Mouse (Mus musculus): ENCODE results near the gene Qrich2. TPM values are rescaled to one million over a fixed set of nuclear protein-coding genes. Genes with fewer than 3 reads are reported as not detected.

Gene Qrich2
- total and polyA plus RNA-seq, 3 experiments: 0.11 TPM; not detected in 2

DNA sequence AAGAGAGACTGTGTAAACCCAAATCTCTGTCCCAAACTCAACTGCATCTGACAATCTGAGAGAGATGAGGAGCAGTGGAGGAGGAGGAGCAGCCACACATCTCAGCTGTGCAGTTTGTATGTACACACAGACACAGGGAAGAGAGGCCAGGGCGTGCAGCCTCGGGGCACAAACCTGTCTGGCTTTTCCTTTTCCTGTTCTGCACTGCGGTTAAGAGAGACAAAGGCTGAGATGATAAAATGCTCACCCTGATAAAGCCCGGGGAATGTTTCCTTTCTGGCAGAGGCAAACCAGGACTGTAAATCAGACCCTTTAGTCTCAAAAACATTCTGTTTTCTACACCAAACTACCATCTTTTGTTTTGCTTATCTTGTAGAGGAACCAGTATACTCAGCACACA is 65.5 kb downstream of the Qrich2 start (continued):
- TF ChIP-seq HCFC1 (IDR thresholded peaks at IDR 0.05; ENCODE audit: low read depth, low read length): no peak

DNA sequence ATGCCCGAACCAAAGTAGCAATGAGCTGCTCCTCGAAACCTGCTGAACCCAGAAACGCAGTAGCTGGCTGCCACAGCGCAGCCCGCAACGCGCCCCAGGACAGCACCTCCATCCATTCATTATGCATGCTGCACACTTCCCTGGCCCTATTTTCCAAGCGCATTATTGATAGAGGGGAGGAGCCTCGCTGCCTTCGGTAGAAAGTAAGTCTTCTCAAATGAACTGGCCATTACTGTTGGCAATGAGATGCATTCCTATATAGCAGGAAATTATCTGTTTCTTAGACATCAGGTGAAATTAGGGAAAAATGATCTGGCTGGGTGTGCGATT is 67.7 kb downstream of the Qrich2 start:
- DNase-seq (ENCODE audit: low read depth, low spot score): no peak
- no peaks in the 10 kb centered on the region for H3K27me3 ChIP-seq (ENCODE audit: control insufficient read depth in 1 of 2, insufficient read depth in 2 of 2, low read length in 2 of 2)
- no peaks in the 10 kb centered on the region for H3K79me2 ChIP-seq (ENCODE audit: control insufficient read depth, insufficient read depth, low read length, poor library complexity)
- H3K27ac ChIP-seq (ENCODE audit: control insufficient read depth, low read depth, low read length): no peak overlapping the region
- peaks cover 21% of the 10 kb centered on the region in 2 experiments for H3K4me1 ChIP-seq (ENCODE audit: control insufficient read depth in 1 of 2, insufficient read depth in 2 of 2, low read length in 2 of 2)
- H3K36me3 ChIP-seq (ENCODE audit: control insufficient read depth in 1 of 2, insufficient read depth in 2 of 2, low read length in 2 of 2): peaks cover 0 to 25% of the 10 kb centered on the region in 2 experiments; a peak in 2 of 4 replicates
- no peak overlapping the region for H3K9ac ChIP-seq (ENCODE audit: control insufficient read depth, low read depth, low read length, poor library complexity, severe bottlenecking)
- no peak overlapping the region for H3K4me3 ChIP-seq (ENCODE audit: control insufficient read depth in 1 of 2, insufficient read depth in 1 of 2, low read depth in 2 of 2, low read length in 2 of 2)
- TF ChIP-seq SMC3 (IDR thresholded peaks at IDR 0.05; ENCODE audit: low read depth, low read length) (no peak), BHLHE40 (IDR thresholded peaks at IDR 0.05; ENCODE audit: borderline replicate concordance, low read depth, low read length) (no peak), RAD21 (IDR thresholded peaks at IDR 0.05; ENCODE audit: low read depth, low read length) (no peak), ZMIZ1 (IDR thresholded peaks at IDR 0.05; ENCODE audit: low read depth, low read length) (no peak), MAX (IDR thresholded peaks at IDR 0.05; ENCODE audit: low read length) (no peak), EP300 (IDR thresholded peaks at IDR 0.05; ENCODE audit: low read depth in 1 of 2, low read length in 2 of 2) (no peak), RCOR1 (IDR thresholded peaks at IDR 0.05; ENCODE audit: low read depth, low read length) (no peak), TAL1 (IDR thresholded peaks at IDR 0.05; ENCODE audit: low read length) (no peak), SIN3A (IDR thresholded peaks at IDR 0.05; ENCODE audit: low read length) (no peak), MXI1 (IDR thresholded peaks at IDR 0.05; ENCODE audit: low read depth, low read length) (no peak), MYC (IDR thresholded peaks at IDR 0.05; ENCODE audit: low read depth, low read length) (no peak), MAFK (IDR thresholded peaks at IDR 0.05; ENCODE audit: borderline replicate concordance, low read depth, low read length) (no peak), ETS1 (IDR thresholded peaks at IDR 0.05; ENCODE audit: low read depth, low read length) (no peak), KAT2A (conservative IDR thresholded peaks at IDR 0.05; ENCODE audit: low read depth, low read length) (no peak), MEF2A (IDR thresholded peaks at IDR 0.05; ENCODE audit: extremely low read depth, insufficient replicate concordance, low read depth, low read length, poor library complexity, severe bottlenecking) (no peak), USF2 (IDR thresholded peaks at IDR 0.05; ENCODE audit: borderline replicate concordance in 1 of 2, insufficient read depth in 1 of 2, low read depth in 1 of 2, low read length in 2 of 2) (no peak), GATA1 (IDR thresholded peaks at IDR 0.05; ENCODE audit: low read depth, low read length) (no peak), USF1 (IDR thresholded peaks at IDR 0.05; ENCODE audit: low read depth, low read length) (no peak)
- no peaks in the 10 kb centered on the region for H3K9me3 ChIP-seq (replicated peaks; ENCODE audit: insufficient read depth, low read length)

Data from MEL (cell line).